Mouse (Mus musculus) olfactory bulb, adult 2 months (tissue): ENCODE results near the gene Slmap. TPM values are rescaled to one million over a fixed set of nuclear protein-coding genes. Genes with fewer than 3 reads are reported as not detected.
A peak's percentile ranks its signal among the peaks of the same experiment; 100 is the strongest.
"Not testable (repeated sequence)": the region's sequence is repeated elsewhere in the genome, so short reads cannot be mapped to it uniquely, and the experiment has no call there.

ENCODE experiments used
- H3K27ac ChIP-seq: fragments of 200-500 bp; 2 replicates; pipeline ENCODE4 v1.5.1; 2012; ENCODE audit warnings: low read depth, low read length; ENCODE audit not compliant: insufficient read depth
- H3K4me1 ChIP-seq: fragments of 200-500 bp; 2 replicates; pipeline ENCODE4 v1.6.1; 2012; ENCODE audit warnings: low read length; ENCODE audit not compliant: control insufficient read depth, insufficient read depth
- H3K4me3 ChIP-seq: fragments of 200-500 bp; 2 replicates; pipeline ENCODE4 v1.5.1; 2012; ENCODE audit warnings: mild to moderate bottlenecking, low read depth, low read length, moderate library complexity; ENCODE audit not compliant: insufficient read depth
- CTCF ChIP-seq: fragments of 200-500 bp; IDR thresholded peaks from 2 replicates; pipeline ENCODE4 v1.5.1; 2012; ENCODE audit warnings: low read depth, mild to moderate bottlenecking, low read length, moderate library complexity; ENCODE audit not compliant: insufficient read depth
- POLR2A ChIP-seq: fragments of 200-500 bp; IDR thresholded peaks from 2 replicates; pipeline ENCODE4 v1.6.1; 2012; ENCODE audit warnings: mild to moderate bottlenecking, low read depth, low read length, moderate library complexity; ENCODE audit not compliant: insufficient read depth
- WGBS: fragments of 180-500 bp; shearing (Covaris S2); methylation state at CpG from one replicate; pipeline ENCODE4 v1.1.7; 2018; 5-methylcytosine and 5-hydroxymethylcytosine counted together
- polyA plus RNA-seq: library from polyadenylated mRNA; stranded (reverse); fragments of >200 nt; gene quantifications from 2 replicates; pipeline ENCODE4 v1.2.4, GENCODE M21; 2012; ENCODE audit warnings: low replicate concordance; ENCODE audit not compliant: missing spikeins, insufficient read depth, insufficient read length

Slmap gene
- not detected in 2 replicates for polyA plus RNA-seq

DNA sequence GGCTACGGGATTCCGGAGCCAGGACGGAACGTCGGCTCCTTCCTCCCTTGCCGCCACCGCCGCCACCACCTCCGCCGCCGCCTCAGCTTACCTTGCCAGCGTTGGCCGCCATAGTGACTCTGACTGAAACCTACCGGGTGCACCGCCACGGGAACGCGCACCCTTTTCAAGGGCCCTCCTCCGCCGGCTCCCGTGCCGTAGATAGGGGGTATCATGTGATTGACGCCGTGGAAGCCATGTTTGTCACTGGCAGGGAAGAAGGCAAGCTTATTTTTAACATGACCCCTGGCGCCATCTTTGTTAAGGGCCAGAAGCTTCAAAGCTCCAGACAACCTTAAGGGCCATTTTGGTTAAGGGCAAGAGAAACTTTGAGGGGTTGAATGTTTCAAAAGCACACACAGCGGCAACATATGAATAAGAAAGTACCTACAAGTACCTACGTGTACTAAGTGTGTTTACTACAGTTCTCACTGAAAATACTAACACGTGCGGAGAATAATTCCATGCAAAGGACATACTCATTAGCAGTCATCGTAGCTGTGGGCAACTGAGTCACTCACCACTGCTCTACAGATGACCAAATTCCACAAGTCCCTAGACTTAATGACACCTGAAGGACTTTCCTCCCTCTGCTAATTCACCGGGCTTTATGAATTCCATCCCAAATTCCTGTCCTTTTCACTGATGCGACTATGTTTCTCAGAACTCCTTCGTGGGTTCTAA is at the start of gene Slmap:
Slmap (minus strand) TSS at position 175 of the 723 bp plus-strand sequence.
- 11% methylated on average over 33 of the region's 33 CpGs for WGBS
- Histone ChIP-seq H3K4me3 (peak within 1 kb of the TSS; percentile 77), H3K4me1 (peaks cover 8% of the 10 kb centered on the region), H3K27ac (0 out of 2 replicates have a peak within 1 kb of the TSS, but pooled peaks have one; percentile 56)
- TF ChIP-seq CTCF (no peak), POLR2A (peak; percentile 47; the same call in 1 of the 2 replicates)

GRCm38 (mm10) chr14:26583645-26584044 is 48.9 kb upstream of the Slmap start:
- Histone ChIP-seq H3K27ac (no peak overlapping the region), H3K4me3 (no peak overlapping the region), H3K4me1 (peaks cover 4% of the 10 kb centered on the region; the same call in 1 of the 2 replicates)
- 77% methylated on average over 3 of the region's 3 CpGs for WGBS
- TF ChIP-seq CTCF (no peak), POLR2A (no peak)

GRCm38 (mm10) chr14:26579346-26580343 is 44.9 kb upstream of the Slmap start:
- Histone ChIP-seq H3K27ac (peak overlapping the region; percentile 90), H3K4me1 (0 out of 2 replicates have a peak, but pooled peaks cover 2% of the 10 kb centered on the region), H3K4me3 (peak overlapping the region; percentile 72)
- TF ChIP-seq POLR2A (peak; percentile 95), CTCF (no peak)
- WGBS = under 1% methylated on average over 79 of the region's 79 CpGs

- H3K27ac ChIP-seq = no peak overlapping the region
- H3K4me1 ChIP-seq = 0 out of 2 replicates have a peak, but pooled peaks cover 2% of the 10 kb centered on the region
- H3K4me3 ChIP-seq = no peak overlapping the region
- TF ChIP-seq CTCF = no peak
- WGBS = 79% methylated on average over 6 of the region's 6 CpGs
These were observed 44.1 kb upstream of the Slmap start for GRCm38 (mm10) chr14:26578791-26579191.

DNA sequence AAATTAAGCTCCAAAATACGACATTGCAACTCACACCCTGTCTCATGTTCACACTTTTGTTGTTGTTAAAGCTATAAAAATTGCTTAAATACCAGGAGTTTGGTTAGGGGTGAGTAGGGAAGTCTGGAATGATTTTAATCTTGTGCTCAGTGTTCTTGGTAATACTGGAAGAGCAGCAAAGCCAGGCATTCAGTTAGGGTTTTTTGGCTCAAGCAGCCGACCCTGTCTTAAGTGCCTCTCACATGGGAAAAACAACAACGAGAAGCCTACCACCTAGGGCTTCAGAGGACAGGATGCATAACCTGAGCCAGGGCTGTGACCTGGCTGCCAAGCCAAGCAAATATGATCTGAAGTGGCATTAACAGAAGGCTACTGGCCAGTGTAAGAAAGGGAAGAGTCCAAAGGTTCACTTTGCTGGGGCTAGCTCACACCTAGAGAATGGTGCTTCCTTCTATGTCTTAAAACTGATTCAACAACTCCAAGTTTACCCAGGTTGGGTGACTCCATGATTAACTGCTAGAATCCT is 41.6 kb upstream of the Slmap start:
- H3K4me3 ChIP-seq = no peak overlapping the region
- 0 out of 2 replicates have a peak, but pooled peaks cover 1% of the 10 kb centered on the region for H3K4me1 ChIP-seq
- 69% methylated on average over 3 of the region's 3 CpGs for WGBS
- H3K27ac ChIP-seq = no peak overlapping the region
- TF ChIP-seq POLR2A (no peak), CTCF (no peak)

DNA sequence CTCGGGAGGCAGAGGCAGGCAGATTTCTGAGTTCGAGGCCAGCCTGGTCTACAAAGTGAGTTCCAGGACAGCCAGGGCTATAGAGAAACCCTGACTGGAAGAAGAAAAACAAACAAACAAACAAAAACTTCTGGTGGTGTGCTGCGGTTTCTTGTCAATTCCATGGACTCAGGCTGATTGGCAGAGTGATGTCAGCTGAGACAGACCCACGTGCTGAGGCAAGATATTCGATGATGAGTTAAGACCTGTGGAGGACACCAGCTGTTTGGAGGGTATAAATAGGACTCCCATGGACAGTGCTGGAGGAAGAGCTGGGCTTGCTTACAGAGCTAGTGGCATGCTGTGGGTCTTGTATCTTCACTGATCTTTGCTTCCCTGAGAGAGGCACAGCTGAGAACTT is 38.8 kb upstream of the Slmap start, which contains the start of gene Dennd6a:
Dennd6a (plus strand) TSS at position 301 of the 400 bp plus-strand sequence.
- WGBS = 93% methylated on average over 5 of the region's 5 CpGs
- not testable (repeated sequence) for H3K4me3 ChIP-seq, H3K27ac ChIP-seq, H3K4me1 ChIP-seq

GRCm38 (mm10) chr14:26571951-26572675 is 37.4 kb upstream of the Slmap start:
- 63% methylated on average over 4 of the region's 4 CpGs for WGBS
- Histone ChIP-seq H3K27ac (no peak overlapping the region), H3K4me1 (no peaks in the 10 kb centered on the region), H3K4me3 (no peak overlapping the region)
- TF ChIP-seq CTCF = no peak
- TF ChIP-seq POLR2A = no peak

GRCm38 (mm10) chr14:26569880-26570279 is 35.1 kb upstream of the Slmap start:
- TF ChIP-seq CTCF = no peak
- no peak for TF ChIP-seq POLR2A
- WGBS = 65% methylated on average over 4 of the region's 4 CpGs
- Histone ChIP-seq H3K27ac (no peak overlapping the region), H3K4me3 (no peak overlapping the region), H3K4me1 (no peaks in the 10 kb centered on the region)
